Mouse (Mus musculus) midbrain, embryonic 10.5 days (tissue): ENCODE data around the gene Brap. TPM values are rescaled to one million over a fixed set of nuclear protein-coding genes. Genes with fewer than 3 reads are reported as not detected.
"Not testable (repeated sequence)": the region's sequence is repeated elsewhere in the genome, so short reads cannot be mapped to it uniquely, and the experiment has no call there.

Source experiments
- DNase-seq: peaks from one replicate; pipeline ENCODE4 v3.0.0-alpha.2; 2017; ENCODE audit warnings: low spot score
- H3K27ac ChIP-seq: fragments of 300-500 bp; sonication (generic); replicated peaks from 2 replicates; pipeline ENCODE4 v1.5.1; 2016; ENCODE audit warnings: mild to moderate bottlenecking
- H3K27me3 ChIP-seq: fragments of 300-500 bp; sonication (generic); 2 replicates; pipeline ENCODE4 v1.6.1; 2016; ENCODE audit warnings: low read depth, mild to moderate bottlenecking; ENCODE audit not compliant: poor library complexity, severe bottlenecking
- H3K36me3 ChIP-seq: fragments of 300-500 bp; sonication (generic); 2 replicates; pipeline ENCODE4 v1.6.1; 2016; ENCODE audit warnings: mild to moderate bottlenecking, moderate library complexity
- H3K4me1 ChIP-seq: fragments of 300-500 bp; sonication (generic); 2 replicates; pipeline ENCODE4 v1.6.1; 2016
- H3K4me3 ChIP-seq: fragments of 300-500 bp; sonication (generic); 2 replicates; pipeline ENCODE4 v1.5.1; 2016; ENCODE audit warnings: mild to moderate bottlenecking, moderate library complexity
- H3K9me3 ChIP-seq: fragments of 300-500 bp; sonication (generic); replicated peaks from 2 replicates; pipeline ENCODE4 v1.6.1; 2016; ENCODE audit warnings: mild to moderate bottlenecking
- WGBS: fragments of 180-500 bp; shearing (Covaris S2); methylation state at CpG from one replicate; pipeline ENCODE4 v1.1.7; 2016; 5-methylcytosine and 5-hydroxymethylcytosine counted together
- polyA plus RNA-seq: library from polyadenylated mRNA; unstranded; fragments of >200 nt; fragmentation: Nextera tagmentation; extraction: Ambion mirVana; gene quantifications from 2 replicates; pipeline ENCODE4 v1.2.1, GENCODE M21; 2016

Gene Brap
- polyA plus RNA-seq, 1 experiment from 2014 or later, result 40.4 TPM

- DNase-seq, result no peak
- 85% methylated on average over 15 of the region's 15 CpGs for WGBS
- Histone ChIP-seq H3K36me3 (peaks cover 68% of the 10 kb centered on the region), H3K4me1 (no peaks in the 10 kb centered on the region), H3K27me3 (no peaks in the 10 kb centered on the region), H3K9me3 (no peaks in the 10 kb centered on the region), H3K4me3 (no peak overlapping the region), H3K27ac (no peak overlapping the region)
These were observed 25.9 kb downstream of the Brap start for GRCm38 (mm10) chr5:121686113-121686898.

DNA sequence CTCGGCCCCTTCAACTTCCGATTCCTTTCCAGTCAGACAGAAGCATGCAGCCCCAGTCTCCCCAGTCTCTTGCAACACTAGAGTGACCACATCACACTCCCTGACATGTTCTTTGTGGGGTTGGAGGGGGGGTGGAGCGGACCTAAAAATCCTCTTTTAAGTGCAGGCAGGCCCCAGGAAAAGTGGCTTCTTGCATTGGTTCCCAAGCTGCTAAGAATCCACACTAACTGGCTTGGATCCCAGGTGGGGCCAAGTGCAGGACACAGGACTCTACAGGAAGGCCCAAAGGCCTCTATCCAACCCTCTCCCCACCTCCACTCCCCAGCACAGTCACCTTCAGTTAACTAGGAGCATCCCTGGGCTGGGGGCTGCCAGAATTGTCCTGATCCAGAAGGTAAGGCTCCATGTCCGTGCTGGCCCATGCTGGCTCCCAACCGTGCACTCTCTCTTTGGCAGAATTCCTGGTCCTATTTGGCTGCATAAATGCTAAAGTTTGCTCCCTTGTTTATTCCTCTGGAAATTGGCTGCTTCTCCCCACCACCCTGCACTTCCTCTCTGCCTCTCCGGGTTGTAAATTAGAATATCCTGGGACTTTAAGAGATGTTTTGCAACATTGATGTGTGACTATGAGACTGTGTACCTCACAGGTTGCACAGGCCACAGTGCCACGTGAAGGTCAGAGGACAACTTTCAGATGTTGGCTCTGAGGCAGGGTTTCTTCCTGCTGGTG, 30.3 kb downstream of the Brap start:
- peaks cover 25% of the 10 kb centered on the region for H3K36me3 ChIP-seq
- no peaks in the 10 kb centered on the region for H3K27me3 ChIP-seq
- H3K4me1 ChIP-seq, result 0 out of 2 replicates have a peak, but pooled peaks cover 3% of the 10 kb centered on the region
- 84% methylated on average over 7 of the region's 7 CpGs for WGBS
- H3K9me3 ChIP-seq, result no peaks in the 10 kb centered on the region
- H3K4me3 ChIP-seq, result no peak overlapping the region
- DNase-seq, result no peak
- no peak overlapping the region for H3K27ac ChIP-seq

DNA sequence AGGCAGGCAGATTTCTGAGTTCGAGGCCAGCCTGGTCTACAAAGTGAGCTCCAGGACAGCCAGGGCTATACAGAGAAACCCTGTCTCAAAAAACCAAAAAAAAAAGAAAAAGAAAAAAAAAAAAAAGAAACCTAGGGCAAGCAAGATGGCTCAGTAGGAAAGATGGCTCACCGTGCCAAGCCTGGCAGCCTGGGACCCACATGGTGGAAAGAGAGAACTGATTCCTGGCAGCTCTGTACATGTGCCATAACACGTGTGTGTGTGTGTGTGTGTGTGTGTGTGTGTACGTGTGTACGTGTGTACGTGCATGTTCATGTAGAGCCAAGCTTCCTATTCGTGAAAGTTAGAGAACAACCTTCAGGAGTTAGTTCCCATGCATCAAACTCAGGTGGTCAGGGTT, 31.1 kb downstream of the Brap start:
- not testable (repeated sequence) for H3K27ac ChIP-seq, H3K27me3 ChIP-seq, H3K9me3 ChIP-seq, H3K4me1 ChIP-seq, DNase-seq, H3K4me3 ChIP-seq
- peaks cover 18% of the 10 kb centered on the region for H3K36me3 ChIP-seq
- 96% methylated on average over 7 of the region's 7 CpGs for WGBS

- no peak for DNase-seq
- Histone ChIP-seq H3K27me3 (no peaks in the 10 kb centered on the region), H3K27ac (no peak overlapping the region), H3K4me3 (no peak overlapping the region), H3K4me1 (peaks cover 8% of the 10 kb centered on the region), H3K36me3 (peaks cover 3% of the 10 kb centered on the region), H3K9me3 (no peaks in the 10 kb centered on the region)
- 86% methylated on average over 4 of the region's 4 CpGs for WGBS
These were observed 32.5 kb downstream of the Brap start for GRCm38 (mm10) chr5:121692897-121693296.

GRCm38 (mm10) chr5:121696761-121697160, 36.4 kb downstream of the Brap start:
- H3K27ac ChIP-seq, result no peak overlapping the region
- no peak for DNase-seq
- no peak overlapping the region for H3K4me3 ChIP-seq
- H3K27me3 ChIP-seq, result no peaks in the 10 kb centered on the region
- peaks cover 15% of the 10 kb centered on the region for H3K4me1 ChIP-seq
- H3K9me3 ChIP-seq, result no peaks in the 10 kb centered on the region
- H3K36me3 ChIP-seq, result no peaks in the 10 kb centered on the region
- 52% methylated on average over 6 of the region's 6 CpGs for WGBS

GRCm38 (mm10) chr5:121699891-121700290, 39.5 kb downstream of the Brap start:
- Histone ChIP-seq H3K27ac (no peak overlapping the region), H3K36me3 (no peaks in the 10 kb centered on the region), H3K4me1 (peaks cover 18% of the 10 kb centered on the region), H3K4me3 (no peak overlapping the region), H3K9me3 (no peaks in the 10 kb centered on the region), H3K27me3 (no peaks in the 10 kb centered on the region)
- WGBS, result 58% methylated on average over 5 of the region's 5 CpGs
- no peak for DNase-seq

DNA sequence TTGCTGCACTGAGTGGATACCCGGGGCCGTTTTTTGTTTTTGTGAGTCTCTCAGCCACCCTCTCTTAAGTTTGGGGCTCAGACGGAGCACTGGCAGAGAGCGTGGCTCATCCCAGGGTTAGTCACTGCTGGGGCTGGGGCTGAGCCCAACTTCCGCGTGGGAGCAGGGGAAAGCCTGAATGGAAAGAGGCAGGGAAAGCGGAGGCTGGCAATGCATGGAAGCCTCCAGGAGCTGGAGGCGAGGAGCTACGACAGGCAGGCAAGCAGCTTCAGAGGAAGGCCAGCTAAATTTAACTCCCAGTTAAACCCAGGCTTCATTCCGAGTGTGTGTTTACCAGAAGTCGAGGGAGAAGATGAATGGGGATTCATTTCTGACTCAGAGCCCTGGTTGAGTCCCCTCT, 40.1 kb downstream of the Brap start:
- DNase-seq, result no peak
- Histone ChIP-seq H3K27ac (no peak overlapping the region), H3K36me3 (no peaks in the 10 kb centered on the region), H3K4me1 (peaks cover 23% of the 10 kb centered on the region), H3K27me3 (no peaks in the 10 kb centered on the region), H3K4me3 (no peak overlapping the region), H3K9me3 (no peaks in the 10 kb centered on the region)
- 34% methylated on average over 11 of the region's 11 CpGs for WGBS

GRCm38 (mm10) chr5:121701111-121701769, 40.9 kb downstream of the Brap start:
- Histone ChIP-seq H3K9me3 (no peaks in the 10 kb centered on the region), H3K4me3 (no peak overlapping the region), H3K4me1 (peaks cover 23% of the 10 kb centered on the region), H3K27me3 (no peaks in the 10 kb centered on the region), H3K27ac (no peak overlapping the region), H3K36me3 (no peaks in the 10 kb centered on the region)
- no peak for DNase-seq
- 63% methylated on average over 8 of the region's 8 CpGs for WGBS

DNA sequence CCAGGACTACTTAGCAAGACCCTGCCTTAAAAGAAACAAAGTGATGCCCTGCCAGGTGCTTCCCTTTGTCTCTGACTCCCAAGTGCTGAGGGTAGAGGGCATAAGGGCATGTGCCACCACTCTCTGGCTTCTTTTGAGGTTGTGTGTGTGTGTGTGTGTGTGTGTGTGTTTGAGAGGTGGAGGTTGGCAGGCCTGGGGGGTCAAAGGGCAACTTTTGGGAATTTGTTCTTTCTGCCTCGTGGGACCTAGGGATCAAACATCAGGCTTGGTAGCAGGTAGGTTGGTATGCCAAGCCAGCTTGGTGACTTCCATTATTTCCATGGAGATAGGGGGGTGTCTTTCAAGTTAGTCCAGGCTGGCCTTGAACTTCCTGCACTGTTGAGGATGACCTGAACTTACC, 43.0 kb downstream of the Brap start:
- Histone ChIP-seq H3K27me3 (no peaks in the 10 kb centered on the region), H3K36me3 (no peaks in the 10 kb centered on the region), H3K4me3 (no peak overlapping the region), H3K27ac (no peak overlapping the region), H3K9me3 (no peaks in the 10 kb centered on the region), H3K4me1 (peaks cover 18% of the 10 kb centered on the region)
- no peak for DNase-seq
- WGBS, result 79% methylated on average over 1 of the region's 1 CpGs

- no peaks in the 10 kb centered on the region for H3K27me3 ChIP-seq
- no peaks in the 10 kb centered on the region for H3K36me3 ChIP-seq
- peaks cover 18% of the 10 kb centered on the region for H3K4me1 ChIP-seq
- H3K4me3 ChIP-seq, result peak overlapping the region; percentile 43
- no peak overlapping the region for H3K27ac ChIP-seq
- no peaks in the 10 kb centered on the region for H3K9me3 ChIP-seq
- 9% methylated on average over 20 of the region's 20 CpGs for WGBS
- no peak for DNase-seq
These were observed 44.3 kb downstream of the Brap start for GRCm38 (mm10) chr5:121704512-121705248.

DNA sequence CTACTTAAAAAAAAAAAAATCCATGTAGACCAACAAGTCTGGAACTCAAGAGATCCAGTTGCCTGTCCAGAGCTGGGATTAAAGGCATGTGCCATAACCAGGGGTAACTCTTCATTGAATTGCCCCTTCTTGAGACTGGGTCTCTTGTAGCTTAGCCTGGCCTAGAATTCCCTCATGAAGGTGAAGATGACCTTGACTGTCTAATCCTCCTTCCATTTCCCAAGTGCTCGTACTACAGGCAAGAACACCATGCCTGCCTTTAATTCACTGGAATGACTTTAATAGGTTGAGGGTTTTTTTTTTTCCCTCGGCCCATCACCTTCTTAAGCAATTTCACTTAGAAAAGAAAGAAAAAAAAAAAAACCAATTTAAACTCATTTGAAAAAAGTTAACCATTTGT, 50.0 kb downstream of the Brap start:
- Histone ChIP-seq H3K4me1 (peaks cover 33% of the 10 kb centered on the region), H3K27ac (no peak overlapping the region), H3K27me3 (no peaks in the 10 kb centered on the region), H3K4me3 (peak overlapping the region; percentile 100), H3K9me3 (no peaks in the 10 kb centered on the region), H3K36me3 (peaks cover 7% of the 10 kb centered on the region)
- no peak for DNase-seq
- 57% methylated on average over 2 of the region's 2 CpGs for WGBS

DNA sequence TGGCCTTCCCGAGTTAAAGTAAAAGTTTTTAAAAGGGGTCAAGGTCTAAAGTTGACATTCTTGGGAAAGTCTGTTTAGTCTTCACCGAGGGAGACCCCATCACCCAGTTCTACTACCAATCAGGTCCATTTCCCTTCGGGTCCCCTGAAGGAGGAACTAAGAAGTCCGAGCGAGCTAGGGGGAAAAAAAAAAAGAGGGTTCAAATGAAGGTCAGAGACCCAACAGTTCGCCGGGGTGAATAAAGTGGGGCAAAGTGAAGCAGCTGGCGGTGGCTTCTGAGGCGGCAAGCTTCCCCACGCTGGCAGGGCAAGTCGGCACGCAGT, 50.4 kb downstream of the Brap start:
- WGBS, result under 1% methylated on average over 12 of the region's 12 CpGs
- Histone ChIP-seq H3K9me3 (no peaks in the 10 kb centered on the region), H3K4me1 (peaks cover 37% of the 10 kb centered on the region), H3K36me3 (peaks cover 8% of the 10 kb centered on the region), H3K27ac (peak overlapping the region; percentile 99), H3K27me3 (no peaks in the 10 kb centered on the region), H3K4me3 (peak overlapping the region; percentile 100)
- no peak for DNase-seq
